Mouse (Mus musculus): ENCODE measurements around the gene Sox6.

GRCm38 (mm10) chr7:115454988-115455387, 583.6 kb downstream of the Sox6 start:
- TF ChIP-seq NRF1 (IDR thresholded peaks at IDR 0.05; ENCODE audit: low read depth, low read length) (no peak), KAT2A (IDR thresholded peaks at IDR 0.05; ENCODE audit: insufficient replicate concordance, low read length) (no peak), CTCF (conservative IDR thresholded peaks at IDR 0.05 in 1 of 2, IDR thresholded peaks at IDR 0.05 in 1 of 2; ENCODE audit: low read depth in 2 of 2, low read length in 2 of 2) (no peak)
